Mouse (Mus musculus) small intestine, adult 2 months (tissue): ENCODE measurements around the gene Tceanc2. TPM values are rescaled to one million over a fixed set of nuclear protein-coding genes. Genes with fewer than 3 reads are reported as not detected.

Experiments used
- H3K27ac ChIP-seq: fragments of 200-500 bp; 2 replicates; pipeline ENCODE4 v1.5.1; 2012; ENCODE audit warnings: low read depth, low read length, control low read depth, inconsistent platforms; ENCODE audit not compliant: insufficient read depth
- H3K27me3 ChIP-seq: fragments of 200-500 bp; 2 replicates; pipeline ENCODE4 v1.6.1; 2012; ENCODE audit warnings: mild to moderate bottlenecking, moderate library complexity, low read length, inconsistent platforms; ENCODE audit not compliant: control insufficient read depth, insufficient read depth
- H3K36me3 ChIP-seq: fragments of 200-500 bp; 2 replicates; pipeline ENCODE4 v1.6.1; 2012; ENCODE audit warnings: mild to moderate bottlenecking, low read length, control low read depth, inconsistent platforms; ENCODE audit not compliant: control insufficient read depth, insufficient read depth
- H3K4me1 ChIP-seq: fragments of 200-500 bp; 2 replicates; pipeline ENCODE4 v1.6.1; 2012; ENCODE audit warnings: low read length, inconsistent platforms, mixed read lengths; ENCODE audit not compliant: control insufficient read depth, insufficient read depth, insufficient read length
- H3K4me3 ChIP-seq: fragments of 200-500 bp; 2 replicates; pipeline ENCODE4 v1.5.1; 2012; ENCODE audit warnings: low read depth, mild to moderate bottlenecking, control low read depth, inconsistent platforms, low read length, moderate library complexity
- CTCF ChIP-seq: fragments of 200-500 bp; IDR thresholded peaks from 2 replicates; pipeline ENCODE4 v1.5.1; 2012; ENCODE audit warnings: low read depth, mild to moderate bottlenecking, control low read depth, inconsistent platforms, low read length, moderate library complexity, mixed read lengths; ENCODE audit not compliant: insufficient replicate concordance, insufficient read length; ENCODE audit errors: extremely low read depth
- POLR2A ChIP-seq: fragments of 200-500 bp; IDR thresholded peaks from 2 replicates; pipeline ENCODE4 v1.6.1; 2012; ENCODE audit warnings: low read depth, mild to moderate bottlenecking, control low read depth, inconsistent platforms, low read length, moderate library complexity
- whole genome bisulfite sequencing: fragments of 180-500 bp; shearing (Covaris S2); methylation state at CpG from one replicate; pipeline ENCODE4 v1.1.7; 2018; 5-methylcytosine and 5-hydroxymethylcytosine counted together
- polyA plus RNA-seq: library from polyadenylated mRNA; depleted of rRNA; stranded (reverse); fragments of >200 nt; gene quantifications from 2 replicates; pipeline ENCODE4 v1.2.3, GENCODE M21; 2012

The Tceanc2 gene
- polyA plus RNA-seq, 1 experiment: 4.8 TPM

DNA sequence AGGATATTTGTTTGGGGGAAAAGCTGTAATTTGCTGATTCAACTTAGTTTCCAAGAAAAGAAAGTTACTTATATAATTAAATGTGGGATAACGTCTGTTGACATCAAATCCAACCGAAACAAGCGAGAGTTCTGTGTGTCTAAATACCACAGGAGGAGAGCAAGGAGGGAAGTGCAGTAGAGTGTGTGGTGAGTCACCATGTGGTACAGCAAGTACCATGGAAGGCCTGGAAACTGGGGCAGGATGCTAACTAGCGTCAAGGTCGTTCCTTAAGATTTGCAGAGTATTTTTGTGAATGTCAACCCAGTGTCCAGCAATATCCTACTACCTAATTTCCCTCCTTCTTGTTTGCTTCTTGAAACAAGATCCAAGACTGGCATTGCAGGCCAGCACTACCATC, 19.2 kb upstream of the Tceanc2 start:
- 94% methylated on average over 5 of the region's 5 CpGs for WGBS
- no peaks in the 10 kb centered on the region for H3K4me1 ChIP-seq
- no peaks in the 10 kb centered on the region for H3K27me3 ChIP-seq
- no peak overlapping the region for H3K4me3 ChIP-seq
- no peak overlapping the region for H3K27ac ChIP-seq
- H3K36me3 ChIP-seq: peaks cover 70% of the 10 kb centered on the region
- TF ChIP-seq CTCF (no peak), POLR2A (no peak)

- H3K36me3 ChIP-seq: peaks cover 66% of the 10 kb centered on the region
- no peaks in the 10 kb centered on the region for H3K27me3 ChIP-seq
- 80% methylated on average over 2 of the region's 2 CpGs for WGBS
- TF ChIP-seq POLR2A (no peak), CTCF (no peak)
- no peaks in the 10 kb centered on the region for H3K4me1 ChIP-seq
- no peak overlapping the region for H3K4me3 ChIP-seq
- H3K27ac ChIP-seq: no peak overlapping the region
Observed at GRCm38 (mm10) chr4:107196454-107196853, 17.5 kb upstream of the Tceanc2 start.

- H3K36me3 ChIP-seq: peaks cover 66% of the 10 kb centered on the region
Observed at GRCm38 (mm10) chr4:107193841-107194240, 14.9 kb upstream of the Tceanc2 start.

DNA sequence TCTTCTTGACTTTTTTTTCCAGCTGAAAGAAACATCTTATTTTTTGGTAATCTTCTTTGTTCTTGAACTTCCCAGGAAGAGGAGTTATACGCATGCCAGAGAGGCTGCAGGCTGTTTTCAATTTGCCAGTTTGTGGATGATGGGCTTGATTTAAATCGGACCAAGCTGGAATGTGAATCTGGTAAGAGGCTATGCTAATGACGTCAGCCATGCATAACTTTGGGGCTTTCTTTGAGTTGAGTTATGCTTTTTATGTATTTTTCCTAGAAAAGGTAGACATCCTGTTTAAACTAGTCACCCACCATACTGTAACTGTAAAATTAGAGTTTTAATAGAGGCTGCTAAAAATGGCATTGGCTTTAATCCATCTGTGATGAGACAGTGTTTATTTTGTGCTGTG, 6.8 kb upstream of the Tceanc2 start:
- peaks cover 34% of the 10 kb centered on the region for H3K36me3 ChIP-seq
- no peak for TF ChIP-seq CTCF
- TF ChIP-seq POLR2A: no peak
- H3K27ac ChIP-seq: no peak overlapping the region
- no peaks in the 10 kb centered on the region for H3K27me3 ChIP-seq
- no peak overlapping the region for H3K4me3 ChIP-seq
- 88% methylated on average over 3 of the region's 3 CpGs for WGBS
- peaks cover 12% of the 10 kb centered on the region for H3K4me1 ChIP-seq

More at GRCm38 (mm10) chr4:107193841-107194240, 14.9 kb upstream of the Tceanc2 start:
- TF ChIP-seq CTCF (no peak), POLR2A (no peak)
- Histone ChIP-seq H3K4me1 (no peaks in the 10 kb centered on the region), H3K27ac (no peak overlapping the region), H3K27me3 (no peaks in the 10 kb centered on the region), H3K4me3 (no peak overlapping the region)
- 89% methylated on average over 3 of the region's 3 CpGs for WGBS

DNA sequence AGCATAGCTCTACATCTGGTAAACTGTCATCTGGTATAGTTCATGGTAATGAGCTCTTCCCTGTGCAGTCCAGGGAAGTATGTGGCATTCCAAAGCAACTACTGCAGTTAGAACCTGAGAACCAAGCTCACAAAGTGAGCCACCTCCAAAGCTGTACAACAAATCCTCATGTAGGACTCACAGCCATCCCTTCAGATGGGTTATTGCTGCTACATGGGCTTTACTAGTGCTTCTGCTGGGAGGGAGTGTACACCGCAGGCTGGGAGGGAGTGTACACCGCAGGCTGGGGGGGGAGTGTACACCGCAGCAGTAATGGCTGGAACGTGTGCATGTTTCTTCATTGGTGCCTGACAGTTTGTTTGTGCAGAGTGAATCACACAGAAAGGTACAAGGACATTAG, 4.3 kb upstream of the Tceanc2 start:
- TF ChIP-seq CTCF: no peak
- TF ChIP-seq POLR2A: no peak
- WGBS: 56% methylated on average over 4 of the region's 4 CpGs
- no peaks in the 10 kb centered on the region for H3K27me3 ChIP-seq
- H3K4me1 ChIP-seq: peaks cover 16% of the 10 kb centered on the region
- H3K36me3 ChIP-seq: peaks cover 16% of the 10 kb centered on the region
- H3K27ac ChIP-seq: no peak overlapping the region
- no peak overlapping the region for H3K4me3 ChIP-seq

GRCm38 (mm10) chr4:107182796-107183195, 3.9 kb upstream of the Tceanc2 start:
- peaks cover 16% of the 10 kb centered on the region for H3K4me1 ChIP-seq
- peaks cover 13% of the 10 kb centered on the region for H3K36me3 ChIP-seq
- no peak overlapping the region for H3K27ac ChIP-seq
- 12% methylated on average over 2 of the region's 2 CpGs for WGBS
- TF ChIP-seq CTCF: no peak
- TF ChIP-seq POLR2A: no peak
- no peaks in the 10 kb centered on the region for H3K27me3 ChIP-seq
- H3K4me3 ChIP-seq: no peak overlapping the region

DNA sequence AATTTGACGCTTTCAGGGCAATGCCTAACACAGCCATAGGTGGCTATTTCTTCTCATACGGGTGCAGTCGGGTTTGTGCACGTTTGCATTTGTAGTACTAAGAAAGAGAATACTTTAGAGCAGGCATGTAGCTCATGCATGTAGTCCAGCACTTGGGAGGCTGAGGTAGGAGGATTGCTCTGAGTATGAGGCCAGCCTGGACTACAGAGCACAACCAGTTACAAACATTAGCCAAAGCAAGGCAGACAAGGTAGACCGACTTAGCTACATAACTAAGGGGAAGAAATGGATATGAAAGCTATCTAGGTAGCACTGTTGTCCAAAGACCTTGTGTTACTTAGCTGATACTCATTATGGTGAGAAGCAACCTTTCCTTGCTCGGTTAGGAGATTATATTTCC, 3.0 kb upstream of the Tceanc2 start:
- no peak for TF ChIP-seq CTCF
- TF ChIP-seq POLR2A: no peak
- peaks cover 6% of the 10 kb centered on the region for H3K36me3 ChIP-seq
- peaks cover 19% of the 10 kb centered on the region for H3K4me1 ChIP-seq
- no peak overlapping the region for H3K27ac ChIP-seq
- no peak overlapping the region for H3K4me3 ChIP-seq
- H3K27me3 ChIP-seq: no peaks in the 10 kb centered on the region
- WGBS: 73% methylated on average over 6 of the region's 6 CpGs

GRCm38 (mm10) chr4:107180746-107181145, 1.8 kb upstream of the Tceanc2 start:
- Histone ChIP-seq H3K4me1 (peaks cover 19% of the 10 kb centered on the region), H3K36me3 (peaks cover 2% of the 10 kb centered on the region; the same call in 1 of the 2 replicates), H3K4me3 (no peak overlapping the region), H3K27me3 (no peaks in the 10 kb centered on the region), H3K27ac (no peak overlapping the region)
- TF ChIP-seq CTCF (no peak), POLR2A (no peak)
